Mouse (Mus musculus): ENCODE data around the gene Lcat. TPM values are rescaled to one million over a fixed set of nuclear protein-coding genes. Genes with fewer than 3 reads are reported as not detected.

The Lcat gene
- polyA plus RNA-seq, 1 experiment from 2014 or later, result 2.2 TPM

DNA sequence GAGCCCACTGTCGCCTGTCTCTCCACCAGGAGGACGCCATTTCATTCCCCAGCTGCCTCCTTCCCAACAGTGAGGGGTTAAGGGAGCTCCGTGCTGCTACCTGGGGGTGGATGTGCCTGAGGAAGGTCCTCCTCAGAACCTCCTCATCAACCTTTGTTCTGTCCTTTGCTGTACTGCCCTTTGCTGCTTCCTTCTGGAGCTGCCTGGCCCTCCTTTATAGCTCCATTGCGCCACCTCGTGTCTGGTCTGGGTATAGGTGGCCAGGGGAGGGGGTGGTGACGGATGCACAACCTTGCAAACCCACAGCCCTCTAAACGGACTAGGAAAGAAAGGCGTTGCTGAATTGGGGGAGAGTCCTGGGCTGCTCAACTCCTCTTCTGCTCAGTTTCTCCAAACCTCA, 12.6 kb downstream of the Lcat start:
- 15% methylated on average over 8 of the region's 8 CpGs for WGBS
- H3K9me3 ChIP-seq, result no peaks in the 10 kb centered on the region
- no peak for ATAC-seq (ENCODE audit: insufficient number of reproducible peaks, insufficient read depth, low FRiP score, low TSS enrichment, low read depth)
- no peak overlapping the region for H3K27ac ChIP-seq
- H3K4me3 ChIP-seq (replicated peaks), result no peak overlapping the region
- H3K27me3 ChIP-seq, result no peaks in the 10 kb centered on the region
- no peak overlapping the region; the same call in 1 of the 2 replicates for H3K9ac ChIP-seq (replicated peaks)
- peaks cover 71% of the 10 kb centered on the region for H3K36me3 ChIP-seq
- no peak overlapping the region for H3K4me2 ChIP-seq
- H3K4me1 ChIP-seq (replicated peaks), result peaks cover under 1% of the 10 kb centered on the region; the same call in 1 of the 2 replicates

DNA sequence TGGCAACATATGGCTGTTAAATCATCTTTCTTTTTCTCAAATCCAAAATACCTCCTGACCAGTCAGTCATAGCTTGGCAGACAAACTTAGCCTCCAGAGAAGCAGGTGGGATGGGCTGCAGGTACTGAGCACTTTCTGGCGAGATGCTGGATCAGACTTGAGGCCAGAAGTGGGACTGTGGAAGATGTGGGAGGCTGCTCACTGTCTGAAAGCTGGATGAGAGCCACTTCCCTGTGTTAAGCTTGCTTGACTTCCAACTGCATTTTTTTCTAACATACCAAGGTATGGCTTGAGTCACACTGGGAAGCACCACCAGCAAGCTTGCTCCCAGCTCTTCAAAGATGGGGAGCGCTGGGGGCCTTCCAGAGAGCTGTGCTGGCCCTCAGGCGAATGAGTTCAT, 18.1 kb downstream of the Lcat start:
- WGBS, result 75% methylated on average over 3 of the region's 3 CpGs
- no peaks in the 10 kb centered on the region for H3K9me3 ChIP-seq
- no peak overlapping the region for H3K4me3 ChIP-seq (replicated peaks)
- H3K4me2 ChIP-seq, result no peak overlapping the region
- H3K36me3 ChIP-seq, result peaks cover 53% of the 10 kb centered on the region
- H3K9ac ChIP-seq (replicated peaks), result no peak overlapping the region
- no peaks in the 10 kb centered on the region for H3K4me1 ChIP-seq (replicated peaks)
- no peak overlapping the region for H3K27ac ChIP-seq
- no peaks in the 10 kb centered on the region for H3K27me3 ChIP-seq
- ATAC-seq (ENCODE audit: insufficient number of reproducible peaks, insufficient read depth, low FRiP score, low TSS enrichment, low read depth), result no peak

GRCm38 (mm10) chr8:105919390-105919789, 23.8 kb downstream of the Lcat start:
- Histone ChIP-seq H3K4me3 (replicated peaks) (no peak overlapping the region), H3K9ac (replicated peaks) (no peak overlapping the region), H3K36me3 (peaks cover 53% of the 10 kb centered on the region), H3K4me2 (no peak overlapping the region), H3K27ac (no peak overlapping the region), H3K27me3 (no peaks in the 10 kb centered on the region), H3K4me1 (replicated peaks) (no peaks in the 10 kb centered on the region), H3K9me3 (no peaks in the 10 kb centered on the region)
- WGBS, result 95% methylated on average over 3 of the region's 3 CpGs
- no peak for ATAC-seq (ENCODE audit: insufficient number of reproducible peaks, insufficient read depth, low FRiP score, low TSS enrichment, low read depth)

- Histone ChIP-seq H3K9me3 (no peaks in the 10 kb centered on the region), H3K9ac (replicated peaks) (peak overlapping the region; percentile 97), H3K27ac (peak overlapping the region; percentile 90), H3K4me1 (replicated peaks) (peaks cover 8% of the 10 kb centered on the region), H3K36me3 (peaks cover 7% of the 10 kb centered on the region), H3K4me3 (replicated peaks) (peak overlapping the region; percentile 87), H3K27me3 (no peaks in the 10 kb centered on the region), H3K4me2 (peak overlapping the region; percentile 72)
- no peak for ATAC-seq (ENCODE audit: insufficient number of reproducible peaks, insufficient read depth, low FRiP score, low TSS enrichment, low read depth)
- WGBS, result 37% methylated on average over 16 of the region's 16 CpGs
Measured at GRCm38 (mm10) chr8:105900941-105901616, 42.1 kb downstream of the Lcat start.

DNA sequence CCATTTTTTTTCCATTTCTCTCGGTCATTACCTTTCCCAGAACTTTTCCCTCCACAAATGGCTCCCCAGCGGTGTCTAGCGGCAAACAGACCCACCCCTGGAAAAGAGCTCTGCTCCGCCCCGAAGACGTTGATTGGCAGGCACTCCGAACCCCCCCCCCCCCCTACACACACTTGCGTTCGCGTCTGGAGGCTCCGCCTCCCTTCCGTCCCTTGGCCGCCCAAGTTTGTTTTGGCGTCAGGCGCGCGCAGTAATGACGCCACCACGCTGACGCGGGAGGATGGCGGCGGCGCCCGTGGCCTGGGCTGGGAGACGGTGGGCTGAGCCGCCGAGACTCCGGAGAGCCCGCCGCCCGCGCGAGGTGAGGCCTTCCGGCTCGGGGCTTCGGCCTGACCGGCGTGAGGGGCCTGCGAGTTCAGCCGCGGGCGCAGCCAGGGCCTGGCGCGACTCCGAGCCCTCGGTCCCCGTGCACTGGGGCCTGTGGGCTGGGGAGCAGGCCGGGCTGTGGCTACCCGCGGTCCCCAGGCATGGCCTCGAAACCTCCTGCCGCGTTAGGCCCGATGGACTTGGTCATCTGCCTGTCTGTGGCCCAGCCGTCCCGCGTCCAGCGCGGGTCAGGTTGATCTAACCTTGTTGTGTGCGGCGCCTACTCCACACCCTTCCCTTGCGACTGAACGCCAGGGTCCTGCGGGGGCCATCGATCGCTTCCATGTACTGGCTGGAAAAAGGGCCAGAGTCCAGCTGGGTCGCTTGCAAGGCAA, 42.8 kb downstream of the Lcat start, which contains the start of gene Pskh1:
Gene Pskh1, plus strand, starts transcription at position 262 of the 761 bp plus-strand sequence.
- WGBS, result under 1% methylated on average over 68 of the region's 68 CpGs
- Histone ChIP-seq H3K27me3 (no peaks in the 10 kb centered on the region), H3K9me3 (no peaks in the 10 kb centered on the region), H3K27ac (peak within 1 kb of the TSS; percentile 90), H3K36me3 (peaks cover 3% of the 10 kb centered on the region; the same call in 1 of the 2 replicates), H3K4me2 (peak within 1 kb of the TSS; percentile 72), H3K4me3 (replicated peaks) (peak within 1 kb of the TSS; percentile 87), H3K9ac (replicated peaks) (peak within 1 kb of the TSS; percentile 97), H3K4me1 (replicated peaks) (peaks cover 8% of the 10 kb centered on the region)
- peak; percentile 88 for ATAC-seq (ENCODE audit: insufficient number of reproducible peaks, insufficient read depth, low FRiP score, low TSS enrichment, low read depth)

DNA sequence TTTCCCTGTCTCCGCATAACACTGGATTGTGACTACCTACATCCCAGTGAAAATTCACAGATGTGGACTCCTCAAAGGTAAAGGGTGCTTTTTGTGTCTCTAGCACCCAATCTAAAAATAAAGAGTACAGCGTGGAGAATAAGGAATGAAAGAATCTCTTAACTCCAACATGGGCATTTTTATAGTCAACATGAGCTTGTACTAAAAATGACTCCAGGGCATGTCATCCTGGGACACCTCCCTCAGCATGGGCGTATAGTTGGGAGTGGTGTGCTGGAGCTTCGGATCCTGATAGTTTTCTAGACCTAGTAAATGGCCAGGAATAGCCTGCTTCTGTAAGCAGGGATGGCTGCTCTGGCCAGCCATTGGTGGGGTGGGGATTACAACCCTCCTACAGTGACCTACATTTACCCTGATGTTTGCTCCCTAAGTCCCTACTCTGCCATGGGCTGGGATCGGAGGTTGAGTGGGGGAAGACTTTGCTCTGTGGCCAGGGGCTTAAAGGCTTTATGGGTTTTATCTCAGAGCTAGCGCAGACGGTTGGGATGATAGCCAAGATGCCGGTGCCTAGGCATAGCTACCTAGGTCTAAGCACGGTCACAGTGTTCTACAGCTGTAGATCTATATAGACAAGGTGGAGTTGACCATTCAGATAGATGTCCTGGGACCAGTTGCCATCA, 45.2 kb downstream of the Lcat start:
- 79% methylated on average over 9 of the region's 9 CpGs for WGBS
- no peak for ATAC-seq (ENCODE audit: insufficient number of reproducible peaks, insufficient read depth, low FRiP score, low TSS enrichment, low read depth)
- no peak overlapping the region for H3K9ac ChIP-seq (replicated peaks)

DNA sequence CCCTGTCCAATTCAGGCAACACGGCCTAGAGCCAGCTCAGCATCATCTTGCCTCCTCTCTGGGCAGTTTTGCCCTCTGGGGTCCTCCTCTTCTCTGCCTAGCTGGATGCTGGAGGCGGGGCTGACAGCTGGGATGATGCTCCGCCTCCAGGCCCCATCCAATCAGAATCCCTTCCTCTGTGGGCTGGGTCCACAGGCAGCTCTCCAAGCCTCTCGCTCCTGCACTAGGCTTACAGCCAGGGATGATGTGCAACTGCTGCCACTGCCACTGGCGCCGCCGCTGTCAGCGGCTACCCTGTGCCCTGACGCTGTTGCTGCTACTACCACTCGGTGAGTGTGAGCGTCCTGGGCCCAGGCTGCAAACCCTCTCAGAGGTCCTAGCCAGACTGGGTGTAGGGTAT, 49.8 kb downstream of the Lcat start, which contains the start of gene Nrn1l:
Gene Nrn1l, plus strand, starts transcription at position 229 of the 400 bp plus-strand sequence.
- no peak within 1 kb of the TSS for H3K9ac ChIP-seq (replicated peaks)
- H3K9me3 ChIP-seq, result no peaks in the 10 kb centered on the region
- 0 out of 2 replicates have a peak within 1 kb of the TSS, but pooled peaks have one; percentile 2 for H3K27ac ChIP-seq
- peaks cover 66% of the 10 kb centered on the region for H3K36me3 ChIP-seq
- H3K4me2 ChIP-seq, result peak within 1 kb of the TSS; percentile 16; the same call in 1 of the 2 replicates
- H3K4me3 ChIP-seq (replicated peaks), result no peak within 1 kb of the TSS
- WGBS, result 5% methylated on average over 11 of the region's 11 CpGs
- no peaks in the 10 kb centered on the region for H3K27me3 ChIP-seq
- H3K4me1 ChIP-seq (replicated peaks), result peaks cover 7% of the 10 kb centered on the region
- ATAC-seq (ENCODE audit: insufficient number of reproducible peaks, insufficient read depth, low FRiP score, low TSS enrichment, low read depth), result peak; percentile 48

More for the DNA sequence above, 45.2 kb downstream of the Lcat start:
- no peak overlapping the region for H3K4me2 ChIP-seq
- no peaks in the 10 kb centered on the region for H3K9me3 ChIP-seq
- H3K27me3 ChIP-seq, result no peaks in the 10 kb centered on the region
- no peak overlapping the region for H3K27ac ChIP-seq
- H3K36me3 ChIP-seq, result peaks cover 20% of the 10 kb centered on the region
- H3K4me1 ChIP-seq (replicated peaks), result peaks cover 15% of the 10 kb centered on the region
- no peak overlapping the region for H3K4me3 ChIP-seq (replicated peaks)

- Histone ChIP-seq H3K9me3 (no peaks in the 10 kb centered on the region), H3K27me3 (no peaks in the 10 kb centered on the region), H3K4me3 (replicated peaks) (no peak overlapping the region), H3K4me2 (no peak overlapping the region), H3K36me3 (peaks cover 75% of the 10 kb centered on the region), H3K27ac (no peak overlapping the region), H3K9ac (replicated peaks) (no peak overlapping the region), H3K4me1 (replicated peaks) (peaks cover 7% of the 10 kb centered on the region)
- WGBS, result 83% methylated on average over 6 of the region's 6 CpGs
- no peak for ATAC-seq (ENCODE audit: insufficient number of reproducible peaks, insufficient read depth, low FRiP score, low TSS enrichment, low read depth)
Measured at GRCm38 (mm10) chr8:105892432-105892831, 50.8 kb downstream of the Lcat start.

- H3K4me3 ChIP-seq (replicated peaks), result no peak overlapping the region
Measured at GRCm38 (mm10) chr8:105890870-105891269, 52.3 kb downstream of the Lcat start.

DNA sequence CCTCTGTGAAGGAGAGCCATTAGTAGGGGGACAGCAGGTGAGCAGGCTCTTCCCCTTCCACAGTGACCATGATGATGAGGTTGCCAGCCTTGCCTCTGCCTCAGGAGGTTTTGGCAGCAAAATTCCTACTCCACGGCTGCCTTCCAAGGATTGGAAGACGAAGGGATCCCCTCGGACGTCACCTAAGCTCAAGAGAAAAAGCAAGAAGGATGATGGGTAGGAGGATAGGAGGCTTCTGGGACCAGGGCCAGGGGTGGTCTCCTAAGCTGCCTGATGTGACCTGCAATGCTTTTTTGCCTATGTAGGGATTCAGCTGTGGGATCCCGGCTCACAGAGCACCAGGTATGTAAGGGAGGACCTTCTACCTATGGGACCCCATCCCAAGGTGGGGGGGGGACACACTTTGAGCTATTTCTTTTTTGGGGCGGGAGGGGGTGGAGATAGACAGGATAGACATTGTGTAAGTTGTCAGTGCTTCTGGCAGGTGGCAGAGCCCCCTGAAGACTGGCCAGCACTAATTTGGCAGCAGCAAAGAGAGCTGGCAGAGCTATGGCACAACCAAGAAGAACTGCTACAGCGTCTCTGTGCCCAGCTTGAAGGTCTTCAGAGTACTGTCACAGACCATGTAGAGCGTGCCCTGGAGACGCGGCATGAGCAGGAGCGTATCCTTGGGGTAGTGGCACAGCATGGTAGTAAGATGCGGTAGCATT, 53.3 kb downstream of the Lcat start:
- Histone ChIP-seq H3K27ac (no peak overlapping the region), H3K9ac (replicated peaks) (no peak overlapping the region), H3K27me3 (no peaks in the 10 kb centered on the region), H3K4me3 (replicated peaks) (no peak overlapping the region), H3K9me3 (no peaks in the 10 kb centered on the region), H3K4me1 (replicated peaks) (peaks cover 7% of the 10 kb centered on the region), H3K36me3 (peaks cover 95% of the 10 kb centered on the region), H3K4me2 (no peak overlapping the region)
- no peak for ATAC-seq (ENCODE audit: insufficient number of reproducible peaks, insufficient read depth, low FRiP score, low TSS enrichment, low read depth)
- 94% methylated on average over 12 of the region's 12 CpGs for WGBS

More at GRCm38 (mm10) chr8:105890870-105891269, 52.3 kb downstream of the Lcat start:
- WGBS, result 88% methylated on average over 6 of the region's 6 CpGs
- Histone ChIP-seq H3K4me2 (no peak overlapping the region), H3K9me3 (no peaks in the 10 kb centered on the region), H3K4me1 (replicated peaks) (peaks cover 7% of the 10 kb centered on the region), H3K27ac (no peak overlapping the region), H3K36me3 (peaks cover 90% of the 10 kb centered on the region), H3K27me3 (no peaks in the 10 kb centered on the region), H3K9ac (replicated peaks) (no peak overlapping the region)
- no peak for ATAC-seq (ENCODE audit: insufficient number of reproducible peaks, insufficient read depth, low FRiP score, low TSS enrichment, low read depth)
